Mouse (Mus musculus) embryonic facial prominence, embryonic 12.5 days (tissue): ENCODE measurements around the gene Zfp345. TPM values are rescaled to one million over a fixed set of nuclear protein-coding genes. Genes with fewer than 3 reads are reported as not detected.
"Not testable (repeated sequence)": the region's sequence is repeated elsewhere in the genome, so short reads cannot be mapped to it uniquely, and the experiment has no call there.

Source experiments
- ATAC-seq: fragments of 200-750 bp; cut with Nextera tagmentation; 2 replicates; pipeline ENCODE4 v1.8.0; 2017; ENCODE audit not compliant: insufficient number of reproducible peaks, insufficient read depth, low FRiP score, low TSS enrichment
- H3K27ac ChIP-seq: fragments of 300-500 bp; sonication (generic); 2 replicates; pipeline ENCODE4 v1.5.1; 2016; ENCODE audit warnings: mild to moderate bottlenecking
- H3K27me3 ChIP-seq: fragments of 300-500 bp; sonication (generic); 2 replicates; pipeline ENCODE4 v1.6.1; 2016; ENCODE audit warnings: mild to moderate bottlenecking, moderate library complexity
- H3K36me3 ChIP-seq: fragments of 300-500 bp; sonication (generic); 2 replicates; pipeline ENCODE4 v1.6.1; 2016; ENCODE audit warnings: mild to moderate bottlenecking
- H3K4me1 ChIP-seq: fragments of 300-500 bp; sonication (generic); 2 replicates; pipeline ENCODE4 v1.6.1; 2016
- H3K4me2 ChIP-seq: fragments of 300-500 bp; sonication (generic); replicated peaks from 2 replicates; pipeline ENCODE4 v1.6.1; 2016; ENCODE audit warnings: mild to moderate bottlenecking, moderate library complexity
- H3K4me3 ChIP-seq: fragments of 300-500 bp; sonication (generic); 2 replicates; pipeline ENCODE4 v1.5.1; 2016; ENCODE audit warnings: mild to moderate bottlenecking
- H3K9ac ChIP-seq: fragments of 300-500 bp; sonication (generic); 2 replicates; pipeline ENCODE4 v1.6.1; 2016; ENCODE audit warnings: mild to moderate bottlenecking, moderate library complexity
- H3K9me3 ChIP-seq: fragments of 300-500 bp; sonication (generic); 2 replicates; pipeline ENCODE4 v1.6.1; 2016; ENCODE audit warnings: mild to moderate bottlenecking, moderate library complexity
- WGBS: fragments of 180-500 bp; shearing (Covaris S2); methylation state at CpG from one replicate; pipeline ENCODE4 v1.1.7; 2016; 5-methylcytosine and 5-hydroxymethylcytosine counted together
- polyA plus RNA-seq: library from polyadenylated mRNA; unstranded; fragments of >200 nt; fragmentation: Nextera tagmentation; extraction: Ambion mirVana; gene quantifications from 2 replicates; pipeline ENCODE4 v1.2.1, GENCODE M21; 2016

The Zfp345 gene
- polyA plus RNA-seq = 0.05 TPM in 1 of 2 replicates, not detected in the other

GRCm38 (mm10) chr2:150484939-150485778, at the start of gene Zfp345:
Gene Zfp345, minus strand, starts transcription at chr2:150485091.
- H3K27ac ChIP-seq, H3K9me3 ChIP-seq, H3K36me3 ChIP-seq, H3K4me1 ChIP-seq, H3K27me3 ChIP-seq, H3K4me3 ChIP-seq, H3K4me2 ChIP-seq, H3K9ac ChIP-seq, ATAC-seq: not testable (repeated sequence)
- WGBS = 68% methylated on average over 8 of the region's 8 CpGs

- WGBS = 3% methylated on average over 42 of the region's 42 CpGs
- no peaks in the 10 kb centered on the region for H3K36me3 ChIP-seq
- no peaks in the 10 kb centered on the region for H3K9me3 ChIP-seq
- H3K9ac ChIP-seq = peak overlapping the region; percentile 36; the same call in 1 of the 2 replicates
- peaks cover 25% of the 10 kb centered on the region for H3K27me3 ChIP-seq
- 0 out of 2 replicates have a peak, but pooled peaks have one; percentile 6 for ATAC-seq
- H3K4me2 ChIP-seq = peak overlapping the region; percentile 59
- no peak overlapping the region for H3K27ac ChIP-seq
- peak overlapping the region; percentile 30 for H3K4me3 ChIP-seq
- 0 out of 2 replicates have a peak, but pooled peaks cover 4% of the 10 kb centered on the region for H3K4me1 ChIP-seq
Observed at GRCm38 (mm10) chr2:150525703-150526207, 40.9 kb upstream of the Zfp345 start.

- Histone ChIP-seq H3K4me1 (no peaks in the 10 kb centered on the region), H3K36me3 (no peaks in the 10 kb centered on the region), H3K9ac (no peak overlapping the region), H3K4me3 (no peak overlapping the region), H3K27me3 (no peaks in the 10 kb centered on the region), H3K9me3 (peaks cover 4% of the 10 kb centered on the region; the same call in 1 of the 2 replicates), H3K4me2 (no peak overlapping the region), H3K27ac (no peak overlapping the region)
- WGBS = 81% methylated on average over 3 of the region's 3 CpGs
- no peak for ATAC-seq
Observed at GRCm38 (mm10) chr2:150512837-150513236, 27.9 kb upstream of the Zfp345 start.

GRCm38 (mm10) chr2:150500124-150500973, 15.5 kb upstream of the Zfp345 start:
- ATAC-seq, H3K9ac ChIP-seq, H3K4me1 ChIP-seq: not testable (repeated sequence)

GRCm38 (mm10) chr2:150493031-150493430, 8.1 kb upstream of the Zfp345 start:
- Histone ChIP-seq H3K4me3 (no peak overlapping the region), H3K27ac (no peak overlapping the region), H3K9me3 (no peaks in the 10 kb centered on the region), H3K4me2 (no peak overlapping the region), H3K4me1 (no peaks in the 10 kb centered on the region), H3K9ac (no peak overlapping the region), H3K27me3 (no peaks in the 10 kb centered on the region), H3K36me3 (no peaks in the 10 kb centered on the region)
- no peak for ATAC-seq
- WGBS = 65% methylated on average over 2 of the region's 2 CpGs

More at GRCm38 (mm10) chr2:150500124-150500973, 15.5 kb upstream of the Zfp345 start:
- Histone ChIP-seq H3K4me2 (peak overlapping the region; percentile 43), H3K4me3 (peak overlapping the region; percentile 27; the same call in 1 of the 2 replicates)
- not testable (repeated sequence) for H3K27me3 ChIP-seq, H3K36me3 ChIP-seq, H3K9me3 ChIP-seq, H3K27ac ChIP-seq
- WGBS = 38% methylated on average over 60 of the region's 60 CpGs

GRCm38 (mm10) chr2:150451180-150451919, 33.5 kb downstream of the Zfp345 start, which contains the start of gene Zfp442:
Gene Zfp442, minus strand, starts transcription at chr2:150451486.
- under 1% methylated on average over 18 of the region's 18 CpGs for WGBS

GRCm38 (mm10) chr2:150439084-150439483, 45.8 kb downstream of the Zfp345 start:
- not testable (repeated sequence) for H3K9ac ChIP-seq, ATAC-seq, H3K4me2 ChIP-seq, H3K36me3 ChIP-seq, H3K27me3 ChIP-seq, H3K4me1 ChIP-seq, H3K27ac ChIP-seq, H3K9me3 ChIP-seq, H3K4me3 ChIP-seq
- 100% methylated on average over 1 of the region's 1 CpGs for WGBS

More at GRCm38 (mm10) chr2:150451180-150451919, 33.5 kb downstream of the Zfp345 start, which contains the start of gene Zfp442:
- peak within 1 kb of the TSS; percentile 50 for H3K4me2 ChIP-seq
- ATAC-seq = peak; percentile 99
- H3K9ac ChIP-seq = peak within 1 kb of the TSS; percentile 54
- H3K4me1 ChIP-seq, H3K9me3 ChIP-seq, H3K36me3 ChIP-seq, H3K27me3 ChIP-seq: not testable (repeated sequence)
- H3K27ac ChIP-seq = peak within 1 kb of the TSS; percentile 76
- H3K4me3 ChIP-seq = peak within 1 kb of the TSS; percentile 47

Other genes with a start within 250 kb of the Zfp345 start
- 5.1 and 6.3 TPM in 2 replicates for gene Gm21994, start 229.5 kb downstream of the Zfp345 start, polyA plus RNA-seq
- not detected in 2 replicates for gene Gm14124, start 227.6 kb downstream of the Zfp345 start, polyA plus RNA-seq
- gene Gm10130, start 161.4 kb downstream of the Zfp345 start, polyA plus RNA-seq = 3.6 and 5.4 TPM in 2 replicates
- gene 3300002I08Rik, start 122.3 kb downstream of the Zfp345 start, polyA plus RNA-seq = 10.4 and 11.0 TPM in 2 replicates
- 9.4 and 10.2 TPM in 2 replicates for gene Zfp442, start 33.6 kb downstream of the Zfp345 start, polyA plus RNA-seq
- gene Cst7, start 85.3 kb upstream of the Zfp345 start, polyA plus RNA-seq = 0.17 and 0.47 TPM in 2 replicates
- gene Apmap, start 123.5 kb upstream of the Zfp345 start, polyA plus RNA-seq = 27.9 and 28.3 TPM in 2 replicates
- gene Acss1, start 183.4 kb upstream of the Zfp345 start, polyA plus RNA-seq = 7.7 and 9.4 TPM in 2 replicates
- not detected in 2 replicates for gene Vsx1, start 204.3 kb upstream of the Zfp345 start, polyA plus RNA-seq